Mouse (Mus musculus): ENCODE data around the gene Morn5.

The Morn5 gene

GRCm38 (mm10) chr2:36104956-36105741 is 55.9 kb downstream of the Morn5 start, which contains the start of gene Lhx6:
Lhx6 (minus strand) TSS chr2:36105408.
- no peak for DNase-seq

GRCm38 (mm10) chr2:36108615-36109014 is 59.4 kb downstream of the Morn5 start:
- DNase-seq, result no peak

- no peak for DNase-seq
Measured at GRCm38 (mm10) chr2:36112632-36113031, 63.4 kb downstream of the Morn5 start.

GRCm38 (mm10) chr2:36126795-36127429 is 77.7 kb downstream of the Morn5 start:
- no peak for DNase-seq

- no peak for DNase-seq
Measured at GRCm38 (mm10) chr2:36127973-36128372, 78.7 kb downstream of the Morn5 start.

GRCm38 (mm10) chr2:36129051-36129450 is 79.8 kb downstream of the Morn5 start:
- no peak for DNase-seq
